Mouse (Mus musculus): ENCODE data around the gene Mier2. TPM values are rescaled to one million over a fixed set of nuclear protein-coding genes. Genes with fewer than 3 reads are reported as not detected.

Mier2 gene
- polyA plus RNA-seq, 1 experiment from 2014 or later: 15.6 TPM

DNA sequence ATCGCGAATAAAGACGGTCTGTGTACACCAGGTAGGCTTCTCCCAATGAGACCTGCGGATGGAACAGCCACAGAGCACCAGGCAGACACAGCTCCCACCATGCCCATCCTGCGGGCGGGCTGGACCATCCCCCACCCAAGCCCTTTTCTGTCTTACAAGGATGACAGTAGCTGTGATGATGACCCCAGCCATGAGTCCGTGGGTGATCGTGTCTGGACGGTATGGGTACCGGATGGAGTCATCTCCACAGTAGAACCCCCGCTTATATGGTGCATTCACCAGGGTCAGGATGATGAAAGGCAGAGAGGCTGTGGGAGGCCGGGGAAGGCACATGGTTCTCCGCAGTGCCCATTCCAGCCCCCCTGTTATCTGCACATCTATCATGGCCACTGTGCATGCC lies 24.3 kb downstream of the Mier2 start:
- H3K27ac ChIP-seq (ENCODE audit: low read depth, low read length): no peak overlapping the region
- peak overlapping the region; percentile 82; the same call in 1 of the 2 replicates for H3K4me2 ChIP-seq (replicated peaks; ENCODE audit: low read depth)
- no peak for ATAC-seq
- no peak overlapping the region for H3K9ac ChIP-seq (ENCODE audit: low read depth, low read length)
- no peaks in the 10 kb centered on the region for H3K27me3 ChIP-seq (replicated peaks; ENCODE audit: control insufficient read depth, insufficient read depth, low read length)
- 93% methylated on average over 13 of the region's 13 CpGs for WGBS
- peaks cover 34% of the 10 kb centered on the region for H3K36me3 ChIP-seq (ENCODE audit: control insufficient read depth, insufficient read depth)
- H3K4me1 ChIP-seq (replicated peaks; ENCODE audit: control insufficient read depth, insufficient read depth, low read length): no peaks in the 10 kb centered on the region
- H3K9me3 ChIP-seq (ENCODE audit: control insufficient read depth): no peaks in the 10 kb centered on the region
- H3K4me3 ChIP-seq (ENCODE audit: low read depth, low read length): no peak overlapping the region
- no peak for TF ChIP-seq CTCF (IDR thresholded peaks at IDR 0.05; ENCODE audit: low read depth)

DNA sequence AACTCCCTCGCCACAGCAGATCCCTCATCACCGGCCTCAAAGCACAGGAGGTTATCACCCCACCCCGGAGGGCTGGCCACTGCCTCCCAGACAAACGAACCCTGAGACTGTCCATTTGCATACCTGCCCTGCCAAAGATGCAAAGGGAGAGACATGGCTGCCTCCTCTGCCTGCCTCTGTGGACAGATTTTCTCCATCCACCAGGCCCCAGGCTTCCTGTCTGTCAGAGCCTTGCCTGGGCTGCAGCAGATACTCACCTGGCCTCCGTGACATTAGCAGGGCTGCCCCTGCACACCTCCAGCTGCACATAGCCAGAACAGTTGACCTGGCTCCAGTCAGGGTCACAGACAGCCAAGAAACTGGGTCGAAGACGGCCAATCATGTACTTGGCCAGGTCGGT lies 24.8 kb downstream of the Mier2 start:
- Histone ChIP-seq H3K4me1 (replicated peaks; ENCODE audit: control insufficient read depth, insufficient read depth, low read length) (no peaks in the 10 kb centered on the region), H3K9me3 (ENCODE audit: control insufficient read depth) (no peaks in the 10 kb centered on the region), H3K4me3 (ENCODE audit: low read depth, low read length) (no peak overlapping the region), H3K36me3 (ENCODE audit: control insufficient read depth, insufficient read depth) (peaks cover 39% of the 10 kb centered on the region), H3K4me2 (replicated peaks; ENCODE audit: low read depth) (0 out of 2 replicates have a peak overlapping the region, but pooled peaks have one; percentile 13), H3K27me3 (replicated peaks; ENCODE audit: control insufficient read depth, insufficient read depth, low read length) (no peaks in the 10 kb centered on the region), H3K9ac (ENCODE audit: low read depth, low read length) (no peak overlapping the region), H3K27ac (ENCODE audit: low read depth, low read length) (no peak overlapping the region)
- 63% methylated on average over 8 of the region's 8 CpGs for WGBS
- no peak for TF ChIP-seq CTCF (IDR thresholded peaks at IDR 0.05; ENCODE audit: low read depth)
- ATAC-seq: no peak

DNA sequence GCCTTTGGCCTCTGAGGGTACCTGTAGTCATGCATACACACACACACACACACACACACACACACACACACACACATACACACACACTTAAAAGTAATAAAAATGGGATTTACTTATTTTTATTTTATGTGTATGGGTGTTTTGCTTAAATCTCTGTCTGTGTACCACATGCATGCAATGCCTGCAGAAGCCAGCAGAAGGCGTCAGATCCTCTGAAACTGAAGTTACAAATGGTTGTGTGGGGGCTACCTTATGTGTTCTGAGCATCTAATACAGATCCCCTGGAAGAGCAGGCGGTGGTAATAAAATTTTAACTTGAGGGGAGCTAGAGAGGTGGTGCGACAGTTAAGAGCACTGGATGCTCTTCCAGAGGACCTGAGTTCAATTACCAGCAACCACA lies 26.9 kb downstream of the Mier2 start:
- Histone ChIP-seq H3K4me3 (ENCODE audit: low read depth, low read length) (no peak overlapping the region), H3K27me3 (replicated peaks; ENCODE audit: control insufficient read depth, insufficient read depth, low read length) (no peaks in the 10 kb centered on the region), H3K9ac (ENCODE audit: low read depth, low read length) (no peak overlapping the region), H3K9me3 (ENCODE audit: control insufficient read depth) (no peaks in the 10 kb centered on the region), H3K4me2 (replicated peaks; ENCODE audit: low read depth) (no peak overlapping the region), H3K27ac (ENCODE audit: low read depth, low read length) (no peak overlapping the region), H3K36me3 (ENCODE audit: control insufficient read depth, insufficient read depth) (peaks cover 46% of the 10 kb centered on the region), H3K4me1 (replicated peaks; ENCODE audit: control insufficient read depth, insufficient read depth, low read length) (no peaks in the 10 kb centered on the region)
- WGBS: 81% methylated on average over 3 of the region's 3 CpGs
- TF ChIP-seq CTCF (IDR thresholded peaks at IDR 0.05; ENCODE audit: low read depth): peak; percentile 56
- no peak for ATAC-seq

DNA sequence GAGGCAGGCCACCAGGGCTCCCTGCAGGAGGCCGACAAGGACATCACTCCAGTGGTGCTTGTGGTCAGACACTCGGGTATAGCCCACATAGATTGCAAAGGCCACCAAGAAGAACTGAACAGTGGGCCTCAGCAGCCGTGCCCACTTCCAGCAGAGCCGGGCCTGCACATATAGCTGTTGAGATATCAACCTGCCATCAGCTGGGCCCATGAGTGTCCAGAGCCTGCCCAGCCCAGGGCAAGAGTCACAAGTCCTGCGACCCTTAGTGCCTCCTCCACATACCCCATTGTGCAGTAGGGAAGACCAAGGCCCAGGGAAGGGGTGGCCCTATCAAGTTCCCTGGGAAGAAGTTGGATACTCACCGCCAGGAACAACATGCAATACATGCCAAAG lies 27.6 kb downstream of the Mier2 start:
- H3K27me3 ChIP-seq (replicated peaks; ENCODE audit: control insufficient read depth, insufficient read depth, low read length): no peaks in the 10 kb centered on the region
- H3K36me3 ChIP-seq (ENCODE audit: control insufficient read depth, insufficient read depth): peaks cover 47% of the 10 kb centered on the region
- no peaks in the 10 kb centered on the region for H3K4me1 ChIP-seq (replicated peaks; ENCODE audit: control insufficient read depth, insufficient read depth, low read length)
- H3K9me3 ChIP-seq (ENCODE audit: control insufficient read depth): no peaks in the 10 kb centered on the region
- H3K4me3 ChIP-seq (ENCODE audit: low read depth, low read length): no peak overlapping the region
- no peak overlapping the region for H3K4me2 ChIP-seq (replicated peaks; ENCODE audit: low read depth)
- H3K9ac ChIP-seq (ENCODE audit: low read depth, low read length): no peak overlapping the region
- ATAC-seq: no peak
- WGBS: 88% methylated on average over 6 of the region's 6 CpGs
- no peak for TF ChIP-seq CTCF (IDR thresholded peaks at IDR 0.05; ENCODE audit: low read depth)
- H3K27ac ChIP-seq (ENCODE audit: low read depth, low read length): no peak overlapping the region

DNA sequence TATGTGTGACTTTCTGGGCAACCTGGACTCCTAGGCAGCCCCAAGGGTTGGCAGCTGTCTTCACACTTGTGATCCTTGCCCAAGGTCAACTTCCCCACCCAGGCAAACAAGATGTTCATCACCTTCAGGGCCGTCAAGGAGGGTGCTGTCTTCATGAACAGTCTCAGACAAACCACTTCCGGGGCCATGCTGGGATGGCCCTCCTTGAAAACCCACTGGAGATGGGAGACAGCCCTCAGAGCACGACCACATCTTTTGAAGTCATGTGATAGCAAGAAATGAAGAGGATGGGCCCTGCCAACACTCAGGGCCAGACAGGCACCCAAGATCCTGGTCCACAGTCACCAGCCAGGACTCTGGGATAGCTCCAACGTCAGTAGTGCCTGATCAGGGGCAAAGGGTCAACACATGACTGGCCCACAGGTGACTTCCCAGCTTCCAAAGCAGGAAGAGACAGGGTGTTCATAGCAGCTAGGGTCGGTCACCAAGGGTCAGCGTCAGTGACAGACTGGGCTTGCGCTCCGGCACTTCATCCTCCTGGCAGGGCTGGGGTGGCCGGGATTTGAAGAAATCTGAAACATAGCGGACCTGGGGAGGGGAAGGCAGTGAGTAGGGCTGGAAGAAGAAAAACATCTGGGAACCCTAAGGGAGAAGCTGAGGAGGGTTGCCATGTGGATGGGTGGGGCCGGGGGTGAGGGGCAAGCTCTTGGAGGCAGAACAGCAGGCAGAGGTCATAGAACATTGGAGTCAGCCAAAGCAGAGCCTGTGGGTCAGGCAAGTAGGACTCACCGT lies 28.1 kb downstream of the Mier2 start:
- H3K9ac ChIP-seq (ENCODE audit: low read depth, low read length): no peak overlapping the region
- no peaks in the 10 kb centered on the region for H3K4me1 ChIP-seq (replicated peaks; ENCODE audit: control insufficient read depth, insufficient read depth, low read length)
- H3K27ac ChIP-seq (ENCODE audit: low read depth, low read length): no peak overlapping the region
- no peaks in the 10 kb centered on the region for H3K9me3 ChIP-seq (ENCODE audit: control insufficient read depth)
- peak; percentile 17; the same call in 1 of the 2 replicates for ATAC-seq
- no peak overlapping the region for H3K4me3 ChIP-seq (ENCODE audit: low read depth, low read length)
- WGBS: 84% methylated on average over 12 of the region's 12 CpGs
- TF ChIP-seq CTCF (IDR thresholded peaks at IDR 0.05; ENCODE audit: low read depth): no peak
- H3K36me3 ChIP-seq (ENCODE audit: control insufficient read depth, insufficient read depth): peaks cover 47% of the 10 kb centered on the region
- no peak overlapping the region for H3K4me2 ChIP-seq (replicated peaks; ENCODE audit: low read depth)
- no peaks in the 10 kb centered on the region for H3K27me3 ChIP-seq (replicated peaks; ENCODE audit: control insufficient read depth, insufficient read depth, low read length)

DNA sequence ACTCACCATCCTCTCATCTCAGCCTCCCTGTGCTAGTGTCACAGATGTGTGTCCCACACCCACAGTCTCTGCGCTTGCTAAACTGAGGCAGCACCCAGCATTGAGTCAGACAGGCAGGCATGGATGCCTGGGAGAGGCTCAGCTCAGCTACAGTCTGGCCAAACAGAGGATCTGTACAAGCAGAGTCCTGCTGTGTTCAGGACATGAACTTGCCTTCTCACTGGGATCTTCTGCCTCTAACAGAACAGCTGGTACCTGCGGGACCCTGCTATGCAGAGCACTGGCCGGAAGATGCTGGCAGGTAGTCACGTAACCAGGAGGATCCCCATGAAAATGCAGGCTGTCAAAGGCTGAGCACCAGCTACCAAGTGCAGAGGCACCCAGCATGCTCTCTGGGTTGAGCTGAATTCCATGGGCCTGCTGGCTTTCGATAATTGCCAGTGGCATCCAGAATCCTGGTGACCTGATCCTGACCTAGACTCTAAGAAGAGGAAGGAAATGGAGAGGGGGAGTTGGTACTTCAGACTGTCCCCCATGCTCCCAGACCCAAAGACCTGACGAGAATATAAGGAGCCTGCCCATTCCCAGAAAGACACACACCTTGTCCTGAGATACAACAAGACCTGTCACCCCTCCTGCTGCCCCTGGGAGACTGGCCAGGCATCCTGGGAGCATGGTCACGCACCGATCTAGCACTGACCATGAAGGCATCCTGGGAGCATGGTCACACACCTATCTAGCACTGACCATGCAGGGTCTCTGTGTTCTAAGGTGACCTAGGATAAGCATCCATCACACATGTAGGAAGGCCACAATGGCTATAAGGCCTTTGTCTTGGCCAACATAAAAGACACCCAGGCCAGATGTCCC lies 29.3 kb downstream of the Mier2 start:
- no peak for ATAC-seq
- peaks cover 40% of the 10 kb centered on the region for H3K36me3 ChIP-seq (ENCODE audit: control insufficient read depth, insufficient read depth)
- no peak overlapping the region for H3K4me2 ChIP-seq (replicated peaks; ENCODE audit: low read depth)
- H3K4me3 ChIP-seq (ENCODE audit: low read depth, low read length): no peak overlapping the region
- no peak overlapping the region for H3K27ac ChIP-seq (ENCODE audit: low read depth, low read length)
- H3K9me3 ChIP-seq (ENCODE audit: control insufficient read depth): no peaks in the 10 kb centered on the region
- no peaks in the 10 kb centered on the region for H3K27me3 ChIP-seq (replicated peaks; ENCODE audit: control insufficient read depth, insufficient read depth, low read length)
- no peak overlapping the region for H3K9ac ChIP-seq (ENCODE audit: low read depth, low read length)
- WGBS: 91% methylated on average over 8 of the region's 8 CpGs
- TF ChIP-seq CTCF (IDR thresholded peaks at IDR 0.05; ENCODE audit: low read depth): no peak
- H3K4me1 ChIP-seq (replicated peaks; ENCODE audit: control insufficient read depth, insufficient read depth, low read length): no peaks in the 10 kb centered on the region

Measured in intestine, postnatal 0 days (tissue).